Mouse (Mus musculus): ENCODE data around the gene Sbpl.

Gene Sbpl

DNA sequence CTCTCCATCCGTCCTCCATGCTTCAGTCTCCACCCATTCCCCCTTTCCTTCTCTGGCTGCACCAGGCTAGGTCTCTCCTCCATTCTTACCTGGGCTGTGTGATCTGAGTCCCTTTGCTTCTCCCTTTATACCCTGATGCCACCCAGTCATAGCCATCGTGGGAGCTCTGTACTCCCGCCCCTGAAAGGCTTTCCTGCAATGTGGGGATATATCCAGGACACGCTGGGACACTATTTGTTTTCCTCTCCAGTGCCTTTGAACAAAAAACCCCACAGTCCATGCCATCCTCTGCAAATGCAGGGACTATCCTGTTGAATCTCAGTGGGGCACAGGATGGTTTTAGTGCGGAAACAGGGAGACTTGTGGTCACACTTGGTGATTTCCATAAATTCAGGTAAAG, at the start of gene Sbpl:
Sbpl (minus strand) TSS at position 101 of the 400 bp plus-strand sequence.
- no peak for DNase-seq (ENCODE audit: low read depth, low spot score)

DNA sequence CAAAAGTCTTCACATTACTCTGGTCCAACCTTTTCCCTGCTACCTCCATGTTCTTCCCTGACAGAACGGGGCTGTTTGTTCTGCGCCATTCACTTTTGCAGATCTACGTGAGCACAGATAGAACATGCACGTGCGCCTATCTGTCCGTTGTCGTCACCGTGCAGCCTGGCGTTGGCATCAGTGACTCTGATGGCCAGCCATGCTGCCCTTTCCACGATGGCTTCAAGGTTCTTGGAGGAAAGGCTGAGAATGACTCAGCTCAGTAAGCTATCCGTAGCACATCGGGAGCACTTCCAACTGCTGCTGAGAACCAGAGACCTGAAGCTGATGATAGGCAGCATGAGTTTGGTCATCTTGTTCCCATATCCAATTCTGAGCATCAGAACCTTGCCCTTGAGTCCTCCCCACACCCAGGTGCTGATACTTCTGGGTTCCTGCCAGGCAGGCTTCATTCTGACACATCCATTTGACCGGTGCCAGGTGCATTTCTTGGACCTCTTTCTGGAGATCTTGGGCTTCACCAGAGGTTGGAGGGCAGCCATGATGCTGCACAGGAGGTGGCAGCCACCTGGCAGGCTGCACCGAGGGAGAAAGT, 49.1 kb upstream of the Sbpl start:
- DNase-seq (ENCODE audit: low read depth, low spot score), result no peak

DNA sequence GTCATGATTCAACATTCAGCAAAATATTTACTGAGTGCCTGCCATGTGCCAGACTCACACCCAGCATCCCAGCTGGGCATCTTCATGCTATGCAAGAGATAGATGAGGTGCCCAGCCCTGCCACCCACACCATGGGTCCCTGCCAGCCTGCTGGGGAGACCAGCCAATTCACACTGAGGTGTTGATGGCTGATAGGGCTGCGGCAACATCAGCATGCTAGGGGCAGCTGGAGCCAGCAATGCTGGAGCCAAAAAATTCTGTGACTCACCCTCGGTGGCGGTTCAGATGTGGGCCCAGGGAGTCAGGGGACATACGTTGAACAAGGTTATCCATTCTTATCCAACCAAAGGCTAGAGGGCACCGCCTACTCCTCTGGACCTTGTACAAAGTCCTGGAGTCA, 45.3 kb upstream of the Sbpl start:
- DNase-seq (ENCODE audit: low read depth, low spot score), result no peak

DNA sequence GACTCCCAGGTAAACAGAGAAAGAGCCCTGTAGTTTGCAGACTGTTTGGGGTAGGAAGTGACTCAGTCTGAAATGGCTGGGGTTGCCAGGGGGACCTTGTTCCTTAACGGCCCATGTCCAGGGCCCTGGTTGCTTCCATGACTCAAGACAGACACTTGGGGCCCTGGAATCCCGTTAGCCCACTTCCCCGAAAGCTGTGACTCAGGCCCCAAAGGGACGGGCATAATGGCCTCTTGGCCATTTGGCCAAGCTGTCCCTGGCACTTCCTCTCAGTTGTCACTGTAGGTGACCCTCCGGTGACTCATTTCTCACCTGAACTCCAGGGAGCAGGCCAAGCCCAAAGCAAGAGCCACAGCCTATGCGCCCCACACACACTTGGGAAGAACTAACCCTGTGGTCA, 43.3 kb upstream of the Sbpl start:
- DNase-seq (ENCODE audit: low read depth, low spot score), result no peak

DNA sequence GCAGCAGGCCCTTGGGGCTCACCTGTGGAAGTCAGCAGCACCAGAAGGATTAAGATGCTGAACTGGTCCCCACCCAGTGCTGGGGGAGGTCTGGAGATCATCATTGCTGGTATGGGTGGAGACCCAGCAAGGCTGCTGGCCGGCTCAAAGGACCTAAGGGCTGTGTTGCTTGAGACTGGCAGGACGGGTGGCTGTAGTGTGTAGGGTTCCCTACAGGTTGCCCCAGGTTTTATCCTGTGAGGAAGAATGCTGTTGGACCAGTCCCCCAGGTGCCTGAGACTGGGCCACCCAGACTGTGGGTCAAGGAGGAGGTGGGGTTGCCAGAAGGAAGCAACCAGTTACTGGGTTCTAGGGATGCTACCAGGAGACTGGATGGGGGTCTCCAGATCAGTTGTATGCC, 42.8 kb upstream of the Sbpl start, which contains the start of gene Prss22:
Prss22 (minus strand) TSS at position 200 of the 400 bp plus-strand sequence.
- DNase-seq (ENCODE audit: low read depth, low spot score), result no peak

DNA sequence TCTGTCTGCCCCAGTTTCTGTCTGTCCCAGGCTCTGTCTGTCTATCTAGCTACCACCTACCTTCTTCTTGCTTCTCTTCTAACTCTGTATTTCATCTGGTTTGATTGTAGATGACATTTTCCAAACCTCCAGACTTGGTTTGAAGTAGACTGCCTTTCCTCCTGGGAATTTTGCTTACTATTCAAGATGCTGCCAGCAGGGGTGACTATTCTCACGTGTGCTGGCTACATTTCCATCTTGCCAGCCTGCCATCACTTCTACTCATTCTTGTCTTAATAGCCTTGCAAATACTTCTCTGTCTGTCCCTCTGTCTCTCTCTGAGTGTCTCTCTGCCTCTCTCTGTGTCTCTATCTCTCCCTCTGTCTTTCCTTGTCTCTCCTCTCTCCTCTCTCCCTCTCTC, 40.3 kb upstream of the Sbpl start:
- DNase-seq (ENCODE audit: low read depth, low spot score), result no peak

DNA sequence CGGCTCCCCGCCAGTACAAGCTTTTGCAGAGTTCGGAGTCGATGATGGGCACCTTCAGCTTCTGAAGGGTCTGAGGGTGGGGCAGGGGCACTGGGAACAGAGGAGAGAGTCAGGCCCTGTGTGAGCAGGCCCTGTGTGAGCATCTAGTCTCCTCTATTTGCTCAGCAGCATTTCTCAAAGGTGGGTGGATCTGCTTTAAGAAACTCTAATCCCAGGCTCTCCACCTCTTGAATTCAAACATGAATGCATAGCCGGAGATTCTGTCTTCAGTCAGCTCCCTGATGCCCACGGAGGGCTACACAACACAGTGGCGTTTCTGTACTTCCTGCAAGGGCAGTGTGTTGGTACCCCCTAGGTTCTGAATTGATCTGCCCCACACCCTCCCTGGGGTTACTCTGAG, 39.6 kb upstream of the Sbpl start:
- no peak for DNase-seq (ENCODE audit: low read depth, low spot score)

DNA sequence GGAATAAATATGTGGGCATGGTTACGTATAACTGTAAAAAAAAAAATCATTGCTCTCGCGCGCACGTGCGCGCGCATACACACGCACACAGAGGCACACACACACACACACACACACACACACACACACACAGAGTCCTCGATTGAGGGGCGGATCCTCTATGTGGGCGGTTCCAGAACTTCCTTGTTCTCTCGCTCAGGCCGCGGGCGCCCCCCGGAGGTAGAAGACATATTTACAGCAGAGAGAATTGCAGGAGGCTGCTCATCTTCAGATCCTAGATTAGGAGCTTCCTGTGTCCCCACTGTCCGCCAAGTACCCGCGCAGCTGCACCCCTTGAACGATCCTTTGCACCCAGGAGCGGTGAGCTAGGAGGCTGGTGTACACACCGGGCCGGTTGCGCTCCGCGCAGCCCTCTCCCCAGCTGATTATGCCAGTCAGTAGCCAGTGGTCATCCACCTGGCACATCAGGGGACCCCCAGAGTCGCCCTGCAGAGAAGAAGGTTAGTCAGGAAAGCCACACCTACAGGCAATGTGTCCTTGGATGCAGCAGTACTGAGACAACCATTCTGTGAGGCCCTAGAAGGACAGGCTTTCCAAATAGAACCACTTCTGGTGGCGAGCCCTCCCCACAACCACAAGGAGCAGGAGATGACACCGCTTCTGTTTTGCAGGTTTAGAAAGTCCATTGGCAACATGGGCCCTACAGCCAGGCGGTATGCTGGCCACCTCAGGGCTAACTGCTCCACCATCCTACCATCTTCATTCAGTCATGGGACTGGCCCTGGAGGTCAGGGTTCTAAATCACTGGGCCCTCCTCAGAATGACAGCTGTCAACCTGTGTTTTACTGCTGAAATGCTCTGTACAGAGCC, 38.7 kb upstream of the Sbpl start:
- DNase-seq (ENCODE audit: low read depth, low spot score), result peak; percentile 91

DNA sequence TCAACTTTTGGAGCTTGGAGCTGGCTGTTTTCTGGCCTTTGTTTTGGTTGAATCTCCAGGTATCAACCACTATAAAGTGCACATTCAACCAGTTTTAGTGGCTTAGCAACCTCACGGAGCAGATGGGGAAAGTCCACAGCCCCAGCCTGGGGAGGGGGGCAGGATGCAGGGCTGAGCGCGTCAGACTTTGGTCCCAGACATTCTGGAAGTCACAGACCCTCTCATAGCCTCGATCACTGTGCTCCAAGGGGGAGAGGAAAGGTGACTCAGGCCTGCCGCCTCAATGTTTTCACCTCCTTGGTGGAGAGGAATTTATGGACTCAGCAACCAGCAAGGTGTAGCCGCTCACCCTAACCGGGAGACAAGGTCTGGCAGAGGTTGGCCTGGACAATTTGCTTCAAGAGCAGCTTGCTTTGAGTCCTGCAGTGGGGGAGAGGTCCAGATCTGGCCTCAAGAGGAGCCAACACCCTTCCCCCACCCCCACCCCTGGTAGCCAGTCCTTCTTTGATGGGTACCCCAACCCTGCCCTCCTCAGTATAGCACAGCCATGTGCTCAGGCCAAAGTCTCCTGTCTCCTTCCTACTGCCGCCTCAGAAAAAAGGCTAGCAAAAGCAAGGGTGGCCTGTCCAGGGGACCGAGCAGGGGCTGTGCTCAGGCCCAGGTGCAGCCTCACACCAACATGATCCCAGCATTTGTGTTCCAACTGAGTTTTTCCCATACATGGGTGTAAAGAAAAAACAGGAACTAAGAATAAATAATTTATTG, 37.9 kb upstream of the Sbpl start:
- DNase-seq (ENCODE audit: low read depth, low spot score), result peak; percentile 16

DNA sequence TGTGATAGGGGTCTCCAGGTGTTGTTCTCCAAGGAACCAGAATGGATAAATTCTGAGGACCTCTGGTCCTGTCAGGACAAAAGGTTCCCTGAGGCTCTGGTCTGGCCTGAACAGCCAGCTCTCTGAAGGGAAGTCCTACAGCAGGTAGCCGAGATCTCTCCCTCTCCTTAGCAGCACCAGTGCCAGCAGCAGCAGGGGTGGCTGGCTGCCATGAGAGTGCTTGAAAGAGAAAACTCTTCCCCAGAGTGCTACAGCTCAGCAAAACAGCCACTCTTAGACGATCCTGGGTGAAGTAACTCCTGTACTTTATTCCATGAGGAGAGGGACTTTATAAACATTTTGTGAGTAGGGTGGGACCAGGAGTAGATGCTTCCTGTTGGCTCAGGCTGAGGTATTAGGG, 34.7 kb upstream of the Sbpl start:
- DNase-seq (ENCODE audit: low read depth, low spot score), result no peak

DNA sequence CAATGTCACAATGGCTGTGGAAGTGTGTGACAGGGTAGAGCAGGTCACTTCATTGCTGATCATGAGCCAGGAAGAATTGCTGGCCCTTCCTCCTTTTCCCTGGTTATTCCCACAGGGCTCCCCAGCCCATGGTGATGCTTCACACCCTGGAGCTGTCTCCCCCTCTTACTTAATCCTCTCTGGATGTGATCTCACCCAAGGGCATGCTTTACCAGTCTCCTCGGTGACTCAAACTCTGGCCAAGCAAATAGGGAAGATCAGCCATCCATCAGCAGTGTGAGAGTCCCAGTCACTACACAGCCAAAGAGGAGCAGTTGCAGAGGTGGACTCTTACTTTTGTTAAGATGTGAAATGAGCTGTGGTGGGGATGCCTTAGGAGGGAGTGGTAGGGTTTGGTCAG, 29.9 kb upstream of the Sbpl start:
- DNase-seq (ENCODE audit: low read depth, low spot score), result no peak

DNA sequence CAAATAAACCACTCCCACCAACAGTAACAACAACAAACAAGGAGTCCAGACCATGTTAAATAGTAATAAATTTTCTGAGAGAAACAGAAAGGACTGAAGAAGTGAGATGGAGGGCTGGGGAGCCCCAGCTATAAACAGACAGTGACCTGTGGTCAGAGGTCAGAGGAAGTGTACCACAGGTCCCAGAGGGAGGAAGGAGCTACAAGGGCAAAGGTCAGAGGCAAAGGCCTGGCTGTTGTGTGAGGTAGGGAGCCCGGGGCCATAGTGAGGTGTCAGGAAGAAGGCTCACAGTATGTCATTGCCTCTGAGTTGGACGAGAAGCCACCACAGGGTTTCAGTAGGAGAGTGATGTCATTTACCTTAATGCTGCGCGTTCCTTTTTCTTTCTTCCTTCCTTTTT, 27.8 kb upstream of the Sbpl start:
- no peak for DNase-seq (ENCODE audit: low read depth, low spot score)

DNA sequence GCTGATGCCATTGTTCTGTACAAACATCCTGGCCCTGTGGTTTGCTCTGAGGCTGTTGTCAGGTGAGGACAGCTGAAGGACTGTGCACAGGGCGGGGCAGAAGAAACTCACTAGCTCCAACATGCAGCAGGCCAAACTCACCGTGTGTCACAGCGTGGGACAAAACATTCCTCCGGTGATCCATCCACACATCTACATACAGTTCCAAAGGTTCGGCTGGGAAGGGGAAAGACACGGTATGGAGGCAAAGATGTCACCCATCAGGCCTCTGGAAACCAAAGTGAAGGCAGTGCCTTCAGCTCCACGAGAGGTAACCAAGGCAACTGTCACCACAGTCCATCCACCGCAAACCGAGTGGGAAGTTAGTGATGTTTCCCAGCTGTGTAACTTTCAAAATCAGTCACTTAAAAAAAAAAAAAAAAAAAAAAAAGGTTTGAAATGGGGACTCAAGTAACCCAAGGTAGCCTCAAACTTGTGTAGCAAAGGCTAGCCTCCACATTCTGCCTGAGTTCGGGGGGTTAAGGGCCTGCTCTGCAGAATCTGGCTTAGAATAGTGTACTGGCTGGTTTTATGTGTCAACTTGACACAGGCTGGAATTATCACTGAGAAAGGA, 25.3 kb upstream of the Sbpl start, which contains the start of gene Prss30:
Prss30 (minus strand) TSS at position 270 of the 613 bp plus-strand sequence.
- DNase-seq (ENCODE audit: low read depth, low spot score), result peak; percentile 37

DNA sequence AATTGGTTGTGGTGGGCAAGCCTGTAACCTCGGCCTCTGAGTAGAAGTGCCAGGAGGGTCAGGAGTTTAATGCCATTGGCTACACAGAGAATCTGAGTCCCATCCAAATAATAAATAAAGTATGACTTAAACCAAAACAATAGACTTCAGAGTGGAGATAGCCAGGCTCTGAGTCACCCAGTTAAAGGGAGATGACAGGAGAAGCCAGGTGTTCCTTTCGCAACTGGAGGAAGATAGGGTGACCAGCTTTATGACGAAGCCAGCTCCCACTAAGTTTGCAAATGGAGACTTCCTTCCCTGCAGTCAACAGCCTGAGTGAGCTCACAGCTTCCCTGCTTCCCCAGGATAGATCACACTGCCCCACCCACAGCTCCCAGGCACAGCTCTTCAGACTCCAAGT, 24.4 kb upstream of the Sbpl start:
- no peak for DNase-seq (ENCODE audit: low read depth, low spot score)

DNA sequence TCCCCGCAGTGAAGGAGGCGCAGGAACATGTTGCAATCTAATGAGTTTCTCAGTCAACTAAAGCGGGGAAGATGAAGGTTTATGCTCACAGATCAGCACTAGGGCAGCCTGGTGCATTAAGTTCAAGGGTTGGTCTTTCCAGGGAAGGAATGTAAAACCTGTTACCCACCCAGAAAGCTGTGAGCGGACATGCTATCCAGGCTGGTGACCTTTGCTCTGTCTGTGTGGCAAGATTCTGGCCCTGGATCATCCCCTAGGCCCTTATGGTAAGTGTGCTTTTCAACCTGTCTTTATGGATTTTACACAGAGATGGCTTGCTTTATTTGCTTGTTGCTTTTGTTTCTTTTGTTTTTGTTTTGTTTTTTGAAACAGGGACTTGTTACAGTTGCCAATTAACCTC, 21.6 kb upstream of the Sbpl start:
- DNase-seq (ENCODE audit: low read depth, low spot score), result no peak

DNA sequence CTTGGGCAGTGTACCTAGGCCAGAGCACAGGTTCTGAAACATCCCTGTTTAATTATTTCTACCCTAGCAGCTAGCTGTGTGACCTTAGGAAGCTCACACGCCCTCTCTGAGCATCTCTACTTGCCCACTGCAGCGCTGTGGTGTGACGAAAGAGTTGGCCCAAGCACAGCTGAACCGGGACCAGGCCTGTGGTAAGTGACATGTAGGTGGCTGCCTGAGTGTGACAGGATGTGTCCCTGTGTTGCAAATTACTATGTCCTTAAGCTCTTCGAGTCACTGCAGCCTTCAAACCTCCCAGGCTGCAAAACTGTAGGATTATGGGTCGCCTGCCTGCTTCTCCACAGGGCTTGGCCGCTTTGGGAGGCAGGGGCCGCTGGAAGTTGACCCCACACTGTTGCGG, 16.2 kb upstream of the Sbpl start:
- no peak for DNase-seq (ENCODE audit: low read depth, low spot score)

DNA sequence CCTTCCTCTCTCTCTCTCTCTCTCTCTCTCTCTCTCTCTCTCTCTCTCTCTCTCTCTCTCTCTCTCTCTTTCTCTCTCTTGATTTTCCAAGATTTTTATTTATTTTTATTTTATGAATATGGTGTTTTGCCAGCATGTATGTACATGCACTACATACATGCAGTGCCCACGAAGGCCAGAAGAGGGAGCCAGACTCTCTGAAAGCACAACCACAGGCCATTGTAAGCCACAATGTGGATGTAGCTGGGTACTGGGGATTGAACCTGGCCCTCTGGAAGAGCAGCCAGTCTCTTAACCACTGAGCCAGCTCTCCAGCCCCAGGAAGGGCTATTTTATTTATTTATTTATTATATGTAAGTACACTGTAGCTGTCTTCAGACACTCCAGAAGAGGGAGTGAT, 14.2 kb upstream of the Sbpl start:
- DNase-seq (ENCODE audit: low read depth, low spot score), result peak; percentile 82

DNA sequence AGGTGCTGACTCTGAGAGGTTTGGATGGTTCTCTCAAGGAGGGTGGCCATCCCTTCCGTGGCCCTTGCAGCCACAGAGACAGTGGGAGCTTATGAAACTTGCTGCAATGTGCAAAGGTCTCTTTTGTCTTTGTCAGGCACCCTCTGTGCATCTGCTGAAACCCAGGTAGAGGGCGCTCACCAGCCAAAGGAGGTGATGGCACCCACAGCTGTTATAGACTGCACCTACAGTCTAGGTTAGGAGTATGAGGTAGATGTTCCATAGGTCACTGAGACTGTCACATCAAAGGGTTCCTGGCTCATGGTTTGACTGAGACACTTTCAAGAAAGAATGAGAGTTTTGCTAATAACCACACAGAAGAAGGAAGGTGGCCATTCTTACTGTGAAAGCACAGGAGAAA, 13.7 kb upstream of the Sbpl start:
- peak; percentile 29 for DNase-seq (ENCODE audit: low read depth, low spot score)

DNA sequence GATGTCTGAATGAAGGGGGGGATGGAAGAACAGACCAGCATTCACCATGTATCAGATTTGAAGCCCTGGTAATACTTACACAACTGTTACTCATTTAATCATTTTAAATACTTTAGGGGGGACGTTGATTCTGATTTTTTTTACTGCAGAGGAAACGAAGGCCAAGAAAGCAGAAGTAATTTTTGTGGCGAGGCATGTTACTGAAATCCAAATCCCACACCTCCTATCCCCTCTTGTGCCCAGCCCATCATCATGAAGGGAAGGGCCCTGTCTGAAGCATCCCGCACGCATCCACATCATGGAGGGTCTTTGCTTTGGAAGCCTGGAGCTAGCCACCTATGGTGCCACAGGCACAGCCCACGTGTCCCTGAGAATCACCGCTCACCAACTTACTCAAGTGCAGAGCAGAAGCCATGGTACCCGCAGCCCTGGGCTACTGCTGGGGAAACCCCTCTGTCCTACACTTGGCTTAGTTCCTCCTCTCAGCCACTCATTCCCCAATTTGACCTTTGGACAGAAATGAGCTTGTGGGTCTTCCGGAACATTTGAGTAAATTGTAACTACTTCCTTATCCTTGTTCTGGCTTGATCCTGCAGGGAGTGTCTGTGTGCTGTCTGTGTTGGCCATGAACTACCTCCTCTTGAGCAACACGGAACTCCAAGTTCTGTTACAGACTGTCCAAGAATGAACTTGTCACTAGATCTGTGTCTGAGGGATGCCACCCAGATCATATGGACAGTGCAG, 11.8 kb upstream of the Sbpl start:
- no peak for DNase-seq (ENCODE audit: low read depth, low spot score)

DNA sequence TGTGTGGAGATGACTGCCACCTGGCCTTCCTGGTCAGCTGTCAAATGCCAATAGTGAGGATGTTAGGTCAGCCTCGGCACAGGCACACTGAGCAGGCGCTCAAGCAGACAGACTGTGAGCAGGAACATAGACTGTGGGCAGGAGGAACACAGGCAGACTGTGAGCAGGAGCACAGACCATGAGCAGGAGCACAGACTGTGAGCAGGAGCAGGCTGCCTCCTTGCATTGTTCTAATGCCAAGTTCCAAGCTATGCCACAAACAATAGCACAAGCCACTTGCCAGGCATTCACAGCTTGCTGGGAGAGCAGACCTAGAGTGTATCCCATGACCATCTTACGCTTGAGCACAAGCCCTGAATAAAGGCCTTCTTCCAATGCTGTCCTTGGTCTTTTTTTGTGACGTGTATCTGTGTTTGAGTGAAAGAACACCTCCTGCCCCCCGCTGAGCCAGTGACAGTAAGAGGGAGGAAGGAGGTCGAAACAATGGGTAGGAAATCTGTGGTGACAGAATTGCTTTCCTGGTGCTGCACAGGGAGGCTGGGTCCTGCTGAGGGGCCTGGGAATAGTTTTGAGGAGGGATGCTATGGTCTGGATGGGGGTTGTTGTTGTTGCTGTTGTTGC, 10.8 kb upstream of the Sbpl start:
- no peak for DNase-seq (ENCODE audit: low read depth, low spot score)

DNA sequence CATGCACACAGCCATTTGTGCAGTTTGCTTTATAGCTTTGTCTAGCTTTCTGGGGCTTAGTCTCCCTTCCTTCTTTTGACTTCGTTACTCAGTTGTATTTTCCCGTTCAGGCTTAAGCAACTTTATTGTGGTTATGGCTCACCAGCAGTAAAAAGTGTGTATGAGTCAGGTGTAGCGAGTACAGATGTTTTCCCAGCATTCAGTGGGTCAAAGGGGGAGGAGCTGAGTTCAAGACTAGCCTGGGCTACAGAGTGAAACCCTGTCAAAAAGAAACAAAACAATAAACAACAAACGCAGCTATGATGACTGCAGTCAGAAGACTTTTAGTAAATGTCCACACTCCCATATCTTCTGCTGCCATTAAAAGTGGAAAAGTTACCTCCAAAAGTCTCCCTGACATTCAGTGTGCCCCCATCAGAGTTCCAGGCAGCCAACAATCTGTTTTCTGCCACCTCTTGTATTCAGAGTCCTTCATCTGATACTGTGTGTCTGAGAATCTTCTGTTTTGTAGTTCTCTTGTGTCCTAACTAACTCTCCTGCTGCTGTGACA, 6.6 kb upstream of the Sbpl start:
- no peak for DNase-seq (ENCODE audit: low read depth, low spot score)
